13 mouse cellular contexts compared by ENCODE assay signal in the genomic region with DNA sequence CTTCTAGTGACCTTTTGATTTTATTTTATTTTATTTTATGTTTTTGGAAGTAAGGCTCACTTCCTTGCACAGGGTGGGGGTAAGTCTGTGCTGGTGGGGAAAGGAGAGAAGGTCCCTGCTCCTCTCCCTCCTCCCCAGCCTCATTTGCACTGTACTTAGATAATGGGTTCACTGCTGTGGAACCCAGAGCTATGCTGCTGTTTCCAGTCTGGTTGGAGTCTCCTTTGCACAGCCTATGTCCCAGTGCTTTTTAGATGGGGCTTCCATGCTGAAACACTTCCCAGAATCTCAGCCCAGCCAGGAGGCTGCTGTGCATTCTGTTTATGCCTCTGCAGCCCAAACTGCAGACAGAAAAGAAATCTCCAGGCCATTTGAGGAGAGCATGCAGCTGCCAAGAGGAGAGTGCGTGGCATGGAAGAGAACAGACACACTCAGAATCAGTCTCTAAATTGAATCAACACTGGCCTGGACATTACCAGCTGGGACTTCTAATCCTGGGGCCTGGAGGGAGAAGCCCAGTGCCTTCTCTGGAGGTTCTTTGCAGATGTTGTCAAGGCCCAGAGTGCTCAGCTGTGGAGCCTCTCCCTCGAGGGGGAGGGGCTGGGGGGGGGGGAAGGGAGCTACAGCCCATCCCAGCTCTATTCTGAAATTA.
A peak's percentile ranks its signal among the peaks of the same experiment; 100 is the strongest.
DNase-seq lines count a peak whose midpoint lies in the region; ATAC-seq and TF ChIP-seq lines count a peak whose summit lies in the region.
"Had no signal": no experiment of that assay in that cellular context is flagged by ENCODE, and none has a peak within 500 bp of the region (broad histone marks: within the 10 kb centered on the region; RNA-seq: fewer than 3 reads in every experiment).

No protein-coding gene starts in this region.

- DNase-seq in lung, embryonic 14.5 days, result peak; percentile 48
- no peak for DNase-seq in lung, postnatal 0 days (ENCODE audit: low spot score)
- peak; percentile 33 for DNase-seq in embryonic facial prominence, embryonic 14.5 days (ENCODE audit: low spot score)
- no peak for DNase-seq in cerebellum, postnatal 4 days (ENCODE audit: low spot score in 2 of 2)
- DNase-seq in kidney, postnatal 25 days, result no peak
- DNase-seq: cerebellum, adult 11-12 months; gastrocnemius, postnatal 10 days; kidney, postnatal 10 days; left cerebral cortex, postnatal 4 days; right cerebral cortex, postnatal 14 days; thymus, adult 2 months had no signal

- no peak for TF ChIP-seq CTCF in lung, embryonic 14.5 days (IDR thresholded peaks at IDR 0.05; ENCODE audit: low read depth)
- no peak for TF ChIP-seq CTCF in lung, postnatal 0 days (IDR thresholded peaks at IDR 0.05)

- no peak overlapping the region for H3K4me2 ChIP-seq in lung, embryonic 14.5 days
- H3K4me2 ChIP-seq in lung, postnatal 0 days (replicated peaks; ENCODE audit: low read depth, low read length), result no peak overlapping the region
- no peak overlapping the region for H3K4me2 ChIP-seq in embryonic facial prominence, embryonic 14.5 days (ENCODE audit: low read depth, low read length)
- H3K4me2 ChIP-seq in hindbrain, embryonic 12.5 days (replicated peaks), result no peak overlapping the region
- H3K4me2 ChIP-seq in midbrain, embryonic 15.5 days, result no peak overlapping the region

- no peak overlapping the region for H3K27ac ChIP-seq in lung, embryonic 14.5 days (ENCODE audit: low read depth)
- H3K27ac ChIP-seq in lung, postnatal 0 days (ENCODE audit: low read length), result no peak overlapping the region
- H3K27ac ChIP-seq in embryonic facial prominence, embryonic 14.5 days (replicated peaks; ENCODE audit: low read depth, low read length), result no peak overlapping the region
- no peak overlapping the region for H3K27ac ChIP-seq in hindbrain, embryonic 12.5 days
- no peak overlapping the region for H3K27ac ChIP-seq in midbrain, embryonic 15.5 days

- no peaks in the 10 kb centered on the region for H3K27me3 ChIP-seq in lung, embryonic 14.5 days (ENCODE audit: insufficient read depth, low read length)
- H3K27me3 ChIP-seq in lung, postnatal 0 days (replicated peaks; ENCODE audit: insufficient read depth, low read length), result no peaks in the 10 kb centered on the region
- H3K27me3 ChIP-seq in embryonic facial prominence, embryonic 14.5 days (replicated peaks; ENCODE audit: control insufficient read depth, insufficient read depth, low read length), result no peaks in the 10 kb centered on the region
- H3K27me3 ChIP-seq in hindbrain, embryonic 12.5 days, result no peaks in the 10 kb centered on the region
- H3K27me3 ChIP-seq in midbrain, embryonic 15.5 days (replicated peaks), result no peaks in the 10 kb centered on the region

- H3K4me3 ChIP-seq in lung, embryonic 14.5 days (ENCODE audit: low read depth, low read length), result no peak overlapping the region
- no peak overlapping the region for H3K4me3 ChIP-seq in lung, postnatal 0 days (ENCODE audit: low read depth, low read length)
- H3K4me3 ChIP-seq in embryonic facial prominence, embryonic 14.5 days (ENCODE audit: low read depth, low read length), result no peak overlapping the region
- no peak overlapping the region for H3K4me3 ChIP-seq in hindbrain, embryonic 12.5 days
- no peak overlapping the region for H3K4me3 ChIP-seq in midbrain, embryonic 15.5 days

- no peak overlapping the region for H3K9ac ChIP-seq in lung, embryonic 14.5 days
- no peak overlapping the region for H3K9ac ChIP-seq in lung, postnatal 0 days (replicated peaks; ENCODE audit: low read depth)
- no peak overlapping the region for H3K9ac ChIP-seq in embryonic facial prominence, embryonic 14.5 days (ENCODE audit: low read depth, low read length)
- H3K9ac ChIP-seq in hindbrain, embryonic 12.5 days, result no peak overlapping the region
- no peak overlapping the region for H3K9ac ChIP-seq in midbrain, embryonic 15.5 days

- no peaks in the 10 kb centered on the region for H3K9me3 ChIP-seq in lung, embryonic 14.5 days (ENCODE audit: low read depth, low read length)
- H3K9me3 ChIP-seq in lung, postnatal 0 days (ENCODE audit: low read length), result no peaks in the 10 kb centered on the region
- no peaks in the 10 kb centered on the region for H3K9me3 ChIP-seq in embryonic facial prominence, embryonic 14.5 days (ENCODE audit: control insufficient read depth, low read length)
- no peaks in the 10 kb centered on the region for H3K9me3 ChIP-seq in hindbrain, embryonic 12.5 days (replicated peaks)
- H3K9me3 ChIP-seq in midbrain, embryonic 15.5 days, result no peaks in the 10 kb centered on the region

- TF ChIP-seq EP300 in lung, postnatal 0 days (IDR thresholded peaks at IDR 0.05), result no peak

- WGBS in lung, embryonic 14.5 days, result 22% methylated on average over 2 of the region's 2 CpGs
- 29% methylated on average over 2 of the region's 2 CpGs for WGBS in lung, postnatal 0 days
- WGBS in embryonic facial prominence, embryonic 14.5 days, result 19% methylated on average over 2 of the region's 2 CpGs
- WGBS in hindbrain, embryonic 12.5 days, result 48% methylated on average over 2 of the region's 2 CpGs
- 27% methylated on average over 2 of the region's 2 CpGs for WGBS in midbrain, embryonic 15.5 days

- H3K36me3 ChIP-seq in lung, embryonic 14.5 days (ENCODE audit: insufficient read depth), result no peaks in the 10 kb centered on the region
- H3K36me3 ChIP-seq in lung, postnatal 0 days (ENCODE audit: insufficient read depth, low read length), result no peaks in the 10 kb centered on the region
- H3K36me3 ChIP-seq in embryonic facial prominence, embryonic 14.5 days (ENCODE audit: control insufficient read depth, insufficient read depth, low read length), result no peaks in the 10 kb centered on the region
- no peaks in the 10 kb centered on the region for H3K36me3 ChIP-seq in hindbrain, embryonic 12.5 days
- H3K36me3 ChIP-seq in midbrain, embryonic 15.5 days (replicated peaks), result no peaks in the 10 kb centered on the region

- peak; percentile 79 for ATAC-seq in lung, embryonic 14.5 days (ENCODE audit: insufficient read depth)
- no peak for ATAC-seq in lung, postnatal 0 days
- ATAC-seq in embryonic facial prominence, embryonic 14.5 days (ENCODE audit: low read depth), result no peak; the same call in 1 of the 2 replicates
- ATAC-seq in hindbrain, embryonic 12.5 days (ENCODE audit: low FRiP score), result peak; percentile 38
- peak; percentile 35 for ATAC-seq in midbrain, embryonic 15.5 days (replicated peaks)

- H3K4me1 ChIP-seq in lung, embryonic 14.5 days (ENCODE audit: insufficient read depth), result no peaks in the 10 kb centered on the region
- H3K4me1 ChIP-seq in lung, postnatal 0 days (ENCODE audit: insufficient read depth, low read depth, low read length), result no peaks in the 10 kb centered on the region
- H3K4me1 ChIP-seq in embryonic facial prominence, embryonic 14.5 days (ENCODE audit: control insufficient read depth, insufficient read depth, low read length), result peaks cover 3% of the 10 kb centered on the region; the same call in 1 of the 2 replicates
- H3K4me1 ChIP-seq in hindbrain, embryonic 12.5 days, result peaks cover 10% of the 10 kb centered on the region; the same call in 1 of the 2 replicates
- H3K4me1 ChIP-seq in midbrain, embryonic 15.5 days, result peaks cover 3% of the 10 kb centered on the region; the same call in 1 of the 2 replicates

Comparison
In these comparisons a context has a peak if more than half of its experiments do, and no peak if none do; other contexts are left out.
1. ATAC-seq: peak in lung, embryonic 14.5 days (single experiment), hindbrain, embryonic 12.5 days (single experiment) and midbrain, embryonic 15.5 days (single experiment); none in lung, postnatal 0 days (single experiment) and embryonic facial prominence, embryonic 14.5 days (single experiment).
2. DNase-seq: peak in lung, embryonic 14.5 days (single experiment) and embryonic facial prominence, embryonic 14.5 days (single experiment); none in lung, postnatal 0 days (single experiment), cerebellum, postnatal 4 days (0 of 2) and kidney, postnatal 25 days (0 of 2).